Mouse (Mus musculus) olfactory bulb, adult 2 months (tissue): ENCODE measurements around the gene Dgat2.

ENCODE experiments used
- CTCF ChIP-seq: fragments of 200-500 bp; IDR thresholded peaks from 2 replicates; pipeline ENCODE4 v1.5.1; 2012; ENCODE audit warnings: low read depth, mild to moderate bottlenecking, low read length, moderate library complexity; ENCODE audit not compliant: insufficient read depth
- POLR2A ChIP-seq: fragments of 200-500 bp; IDR thresholded peaks from 2 replicates; pipeline ENCODE4 v1.6.1; 2012; ENCODE audit warnings: mild to moderate bottlenecking, low read depth, low read length, moderate library complexity; ENCODE audit not compliant: insufficient read depth

GRCm38 (mm10) chr7:99225421-99225820 lies 42.9 kb upstream of the Dgat2 start:
- TF ChIP-seq CTCF (no peak), POLR2A (no peak)
